ENCODE assay signal across 8 mouse cellular contexts in the genomic region with DNA sequence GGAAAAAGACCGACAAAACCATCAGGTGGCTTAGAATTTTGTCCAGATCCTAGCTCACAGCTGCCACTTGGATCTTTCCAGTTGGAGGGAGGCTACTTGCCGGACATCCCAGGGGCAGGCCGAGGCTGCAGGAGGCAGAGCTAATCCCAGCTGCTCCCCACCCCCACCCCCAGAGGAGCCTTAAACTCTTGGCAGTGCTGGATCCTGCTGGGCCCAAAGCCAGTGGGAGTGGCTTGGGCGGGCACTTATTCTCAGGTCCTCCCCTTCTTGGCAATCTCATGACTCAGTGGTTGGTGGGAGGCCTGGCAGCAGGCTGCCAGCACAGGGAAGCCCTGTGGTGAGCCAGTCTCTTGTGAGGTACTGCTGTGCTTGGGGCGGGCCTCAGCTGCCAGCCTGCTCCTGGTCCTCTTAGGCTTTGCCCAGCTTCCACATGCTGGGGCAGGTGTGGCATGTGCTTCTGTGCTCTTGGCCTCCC. TPM values are rescaled to one million over a fixed set of nuclear protein-coding genes. Genes with fewer than 3 reads are reported as not detected.
DNase-seq lines count a peak whose midpoint lies in the region; ATAC-seq and TF ChIP-seq lines count a peak whose summit lies in the region.

No protein-coding gene starts in this region.

- H3K9me3 ChIP-seq in heart, embryonic 10.5 days, result no peaks in the 10 kb centered on the region
- no peaks in the 10 kb centered on the region for H3K9me3 ChIP-seq in limb, embryonic 15.5 days
- no peaks in the 10 kb centered on the region for H3K9me3 ChIP-seq in midbrain, embryonic 15.5 days

- no peak overlapping the region for H3K4me2 ChIP-seq in limb, embryonic 15.5 days
- no peak overlapping the region for H3K4me2 ChIP-seq in midbrain, embryonic 15.5 days

- H3K27ac ChIP-seq in embryonic fibroblast, embryonic 13.5 days (ENCODE audit: insufficient read depth, low read length), result peak overlapping the region; percentile 54
- peak overlapping the region; percentile 63 for H3K27ac ChIP-seq in heart, embryonic 10.5 days
- peak overlapping the region; percentile 73 for H3K27ac ChIP-seq in limb, embryonic 15.5 days
- peak overlapping the region; percentile 53 for H3K27ac ChIP-seq in midbrain, embryonic 15.5 days

- no peak for TF ChIP-seq CTCF in embryonic fibroblast, embryonic 13.5 days (IDR thresholded peaks at IDR 0.05; ENCODE audit: borderline replicate concordance, insufficient read depth, low read length)

- WGBS in heart, embryonic 10.5 days, result 16% methylated on average over 5 of the region's 5 CpGs
- 14% methylated on average over 5 of the region's 5 CpGs for WGBS in limb, embryonic 15.5 days
- WGBS in midbrain, embryonic 15.5 days, result 7% methylated on average over 5 of the region's 5 CpGs

- no peak overlapping the region for H3K4me3 ChIP-seq in embryonic fibroblast, embryonic 13.5 days (ENCODE audit: insufficient read depth, low read length)
- H3K4me3 ChIP-seq in heart, embryonic 10.5 days, result no peak overlapping the region
- H3K4me3 ChIP-seq in limb, embryonic 15.5 days, result no peak overlapping the region
- H3K4me3 ChIP-seq in midbrain, embryonic 15.5 days, result no peak overlapping the region

- peak; percentile 53 for DNase-seq in CD4-positive, CD25-positive, alpha-beta regulatory T cell, adult 2 months (ENCODE audit: low read depth, low spot score)
- peak; percentile 86 for DNase-seq in heart, embryonic 10.5 days (ENCODE audit: low spot score)
- DNase-seq in kidney, adult 9 months, result peak; percentile 95
- peak; percentile 61 for DNase-seq in testis, postnatal 14 days (ENCODE audit: low spot score)

- H3K9ac ChIP-seq in limb, embryonic 15.5 days, result no peak overlapping the region
- no peak overlapping the region for H3K9ac ChIP-seq in midbrain, embryonic 15.5 days

- H3K27me3 ChIP-seq in heart, embryonic 10.5 days (ENCODE audit: insufficient read depth, poor library complexity, severe bottlenecking), result no peaks in the 10 kb centered on the region
- no peaks in the 10 kb centered on the region for H3K27me3 ChIP-seq in limb, embryonic 15.5 days
- no peaks in the 10 kb centered on the region for H3K27me3 ChIP-seq in midbrain, embryonic 15.5 days (replicated peaks)

- H3K36me3 ChIP-seq in heart, embryonic 10.5 days, result no peaks in the 10 kb centered on the region
- no peaks in the 10 kb centered on the region for H3K36me3 ChIP-seq in limb, embryonic 15.5 days
- no peaks in the 10 kb centered on the region for H3K36me3 ChIP-seq in midbrain, embryonic 15.5 days (replicated peaks)

- TF ChIP-seq POLR2A in embryonic fibroblast, embryonic 13.5 days (IDR thresholded peaks at IDR 0.05; ENCODE audit: low read depth, low read length), result peak; percentile 37; the same call in 1 of the 2 replicates

- peaks cover 20% of the 10 kb centered on the region; the same call in 1 of the 2 replicates for H3K4me1 ChIP-seq in embryonic fibroblast, embryonic 13.5 days (ENCODE audit: control insufficient read depth, insufficient read depth, low read length)
- H3K4me1 ChIP-seq in heart, embryonic 10.5 days, result peaks cover 42% of the 10 kb centered on the region
- H3K4me1 ChIP-seq in limb, embryonic 15.5 days, result peaks cover 86% of the 10 kb centered on the region
- peaks cover 83% of the 10 kb centered on the region for H3K4me1 ChIP-seq in midbrain, embryonic 15.5 days

- no peak for ATAC-seq in CD4-positive, CD25-positive, alpha-beta regulatory T cell, adult 4 months
- peak; percentile 82 for ATAC-seq in limb, embryonic 15.5 days (ENCODE audit: insufficient number of reproducible peaks, low FRiP score, low TSS enrichment, low read depth)
- peak; percentile 59 for ATAC-seq in midbrain, embryonic 15.5 days (replicated peaks)

RNA-seq across cellular contexts. Expression of gene Ralgds, which starts 10.8 kb away (rescaled TPM):
- polyA plus RNA-seq in CD4-positive, CD25-positive, alpha-beta regulatory T cell, adult 4 months (2017; shearing (Covaris generic)), result 1 to 10 TPM; 4.3 to 8.8 TPM
- polyA plus RNA-seq in embryonic fibroblast, embryonic 13.5 days (2011; ENCODE audit: insufficient read length, low read depth, missing spikeins), result 26.5 and 36.9 TPM in 2 replicates
- polyA plus RNA-seq in heart, embryonic 10.5 days (2016; fragmentation: Nextera tagmentation; extraction: Ambion mirVana), result 11.6 and 20.5 TPM in 2 replicates
- 50.3 and 50.7 TPM in 2 replicates for polyA plus RNA-seq in limb, embryonic 15.5 days (2015; fragmentation: Nextera tagmentation; extraction: Ambion mirVana)
- 92.0 and 94.8 TPM in 2 replicates for polyA plus RNA-seq in midbrain, embryonic 15.5 days (2015; fragmentation: Nextera tagmentation; extraction: Ambion mirVana)

RNA-seq across cellular contexts. Expression of gene Gm10134, which starts 17.8 kb away (rescaled TPM):
- not detected for polyA plus RNA-seq in CD4-positive, CD25-positive, alpha-beta regulatory T cell, adult 4 months (2017; shearing (Covaris generic))
- polyA plus RNA-seq in embryonic fibroblast, embryonic 13.5 days (2011; ENCODE audit: insufficient read length, low read depth, missing spikeins), result not detected in 2 replicates
- not detected in 2 replicates for polyA plus RNA-seq in heart, embryonic 10.5 days (2016; fragmentation: Nextera tagmentation; extraction: Ambion mirVana)
- 1.9 and 4.5 TPM in 2 replicates for polyA plus RNA-seq in limb, embryonic 15.5 days (2015; fragmentation: Nextera tagmentation; extraction: Ambion mirVana)
- polyA plus RNA-seq in midbrain, embryonic 15.5 days (2015; fragmentation: Nextera tagmentation; extraction: Ambion mirVana), result 1.4 and 2.4 TPM in 2 replicates

RNA-seq across cellular contexts. Expression of gene Gbgt1, which starts 27.0 kb away (rescaled TPM):
- polyA plus RNA-seq in CD4-positive, CD25-positive, alpha-beta regulatory T cell, adult 4 months (2017; shearing (Covaris generic)), result not detected
- polyA plus RNA-seq in embryonic fibroblast, embryonic 13.5 days (2011; ENCODE audit: insufficient read length, low read depth, missing spikeins), result not detected in 2 replicates
- polyA plus RNA-seq in heart, embryonic 10.5 days (2016; fragmentation: Nextera tagmentation; extraction: Ambion mirVana), result 0.13 TPM in 1 of 2 replicates, not detected in the other
- polyA plus RNA-seq in limb, embryonic 15.5 days (2015; fragmentation: Nextera tagmentation; extraction: Ambion mirVana), result 0.56 and 1.1 TPM in 2 replicates
- 1.1 and 1.4 TPM in 2 replicates for polyA plus RNA-seq in midbrain, embryonic 15.5 days (2015; fragmentation: Nextera tagmentation; extraction: Ambion mirVana)

RNA-seq across cellular contexts. Expression of gene Cel, which starts 39.5 kb away (rescaled TPM):
- polyA plus RNA-seq in CD4-positive, CD25-positive, alpha-beta regulatory T cell, adult 4 months (2017; shearing (Covaris generic)), result not detected
- polyA plus RNA-seq in embryonic fibroblast, embryonic 13.5 days (2011; ENCODE audit: insufficient read length, low read depth, missing spikeins), result not detected in 2 replicates
- polyA plus RNA-seq in heart, embryonic 10.5 days (2016; fragmentation: Nextera tagmentation; extraction: Ambion mirVana), result not detected in 2 replicates
- 0.35 TPM in 1 of 2 replicates, not detected in the other for polyA plus RNA-seq in limb, embryonic 15.5 days (2015; fragmentation: Nextera tagmentation; extraction: Ambion mirVana)
- polyA plus RNA-seq in midbrain, embryonic 15.5 days (2015; fragmentation: Nextera tagmentation; extraction: Ambion mirVana), result 0.10 and 0.13 TPM in 2 replicates

RNA-seq across cellular contexts. Expression of gene Mrps2, which starts 55.8 kb away (rescaled TPM):
- polyA plus RNA-seq in CD4-positive, CD25-positive, alpha-beta regulatory T cell, adult 4 months (2017; shearing (Covaris generic)), result 10 to 100 TPM; 19.5 to 24.0 TPM
- polyA plus RNA-seq in embryonic fibroblast, embryonic 13.5 days (2011; ENCODE audit: insufficient read length, low read depth, missing spikeins), result 33.1 and 37.4 TPM in 2 replicates
- polyA plus RNA-seq in heart, embryonic 10.5 days (2016; fragmentation: Nextera tagmentation; extraction: Ambion mirVana), result 60.7 and 67.7 TPM in 2 replicates
- 50.3 and 51.3 TPM in 2 replicates for polyA plus RNA-seq in limb, embryonic 15.5 days (2015; fragmentation: Nextera tagmentation; extraction: Ambion mirVana)
- polyA plus RNA-seq in midbrain, embryonic 15.5 days (2015; fragmentation: Nextera tagmentation; extraction: Ambion mirVana), result 49.7 and 51.4 TPM in 2 replicates
